Mouse (Mus musculus) v-Abl transformed pro-B cells (cell line): Measurements from ENCODE around the gene Btbd35f21.
"Not testable (repeated sequence)": the region's sequence is repeated elsewhere in the genome, so short reads cannot be mapped to it uniquely, and the experiment has no call there.

ENCODE experiments used
- in situ Hi-C, 2 experiments: fragments of 400-800 bp; cut with MboI; formaldehyde crosslinking; loops; one replicate each; pipeline ENCODE4 v1.15.1; 2025; ENCODE audit not compliant: unreplicated experiment in 2 of 2

Gene Btbd35f21

GRCm38 (mm10) chrX:32725809-32726208, at the start of gene Btbd35f21:
Btbd35f21 (plus strand) TSS chrX:32726109.
- in situ Hi-C loops = not testable (repeated sequence)
